Mouse (Mus musculus) skeletal muscle tissue, adult 2 months (tissue): ENCODE results near the gene Slc22a18.
A peak's percentile ranks its signal among the peaks of the same experiment; 100 is the strongest.

Source experiments
- DNase-seq: peaks from one replicate; pipeline ENCODE4 v3.0.0-alpha.2; 2012; ENCODE audit warnings: low read depth, low spot score

The Slc22a18 gene

GRCm38 (mm10) chr7:143473347-143474101, at the start of gene Slc22a18:
TSS of gene Slc22a18 (plus strand) at chr7:143473736.
- peak; percentile 25 for DNase-seq

- DNase-seq = no peak
Observed at GRCm38 (mm10) chr7:143428142-143428813, 45.3 kb upstream of the Slc22a18 start.

- no peak for DNase-seq
Observed at GRCm38 (mm10) chr7:143428814-143429499, 44.6 kb upstream of the Slc22a18 start.

- peak; percentile 30 for DNase-seq
Observed at GRCm38 (mm10) chr7:143432631-143433030, 40.9 kb upstream of the Slc22a18 start.

- peak; percentile 83 for DNase-seq
Observed at GRCm38 (mm10) chr7:143433331-143433730, 40.2 kb upstream of the Slc22a18 start.

GRCm38 (mm10) chr7:143437231-143437893, 36.2 kb upstream of the Slc22a18 start:
- DNase-seq = no peak

GRCm38 (mm10) chr7:143437894-143438581, 35.5 kb upstream of the Slc22a18 start:
- DNase-seq = no peak

- DNase-seq = no peak
Observed at GRCm38 (mm10) chr7:143438965-143439364, 34.6 kb upstream of the Slc22a18 start.

GRCm38 (mm10) chr7:143444580-143444954, 29.0 kb upstream of the Slc22a18 start:
- DNase-seq = no peak

GRCm38 (mm10) chr7:143444955-143445648, 28.4 kb upstream of the Slc22a18 start:
- no peak for DNase-seq

- DNase-seq = no peak
Observed at GRCm38 (mm10) chr7:143445651-143446460, 27.7 kb upstream of the Slc22a18 start.

GRCm38 (mm10) chr7:143447130-143447529, 26.4 kb upstream of the Slc22a18 start:
- DNase-seq = peak; percentile 31

- DNase-seq = no peak
Observed at GRCm38 (mm10) chr7:143458963-143459331, 14.6 kb upstream of the Slc22a18 start.

GRCm38 (mm10) chr7:143459332-143460211, 14.0 kb upstream of the Slc22a18 start:
- no peak for DNase-seq

GRCm38 (mm10) chr7:143460217-143460834, 13.2 kb upstream of the Slc22a18 start:
- DNase-seq = no peak

- DNase-seq = peak; percentile 87
Observed at GRCm38 (mm10) chr7:143460874-143461273, 12.7 kb upstream of the Slc22a18 start, which contains the start of gene Cdkn1c. TSS of gene Cdkn1c (minus strand) at chr7:143461050.

GRCm38 (mm10) chr7:143461294-143461870, 12.2 kb upstream of the Slc22a18 start:
- DNase-seq = no peak

GRCm38 (mm10) chr7:143461920-143462319, 11.6 kb upstream of the Slc22a18 start:
- DNase-seq = no peak
